Comparison of ENCODE assay signal across 8 mouse cellular contexts in genomic region chr2:170183851-170184174, GRCm38 (mm10). TPM values are rescaled to one million over a fixed set of nuclear protein-coding genes. Genes with fewer than 3 reads are reported as not detected.
DNase-seq lines count a peak whose midpoint lies in the region; ATAC-seq lines count a peak whose summit lies in the region.

No protein-coding gene starts in this region.

- peak overlapping the region; percentile 90 for H3K27ac ChIP-seq in kidney, embryonic 15.5 days
- no peak overlapping the region for H3K27ac ChIP-seq in forebrain, embryonic 13.5 days
- peak overlapping the region; percentile 92; the same call in 1 of the 2 replicates for H3K27ac ChIP-seq in limb, embryonic 10.5 days
- no peak overlapping the region for H3K27ac ChIP-seq in neural tube, embryonic 12.5 days

- 40% methylated on average over 4 of the region's 4 CpGs for WGBS in kidney, embryonic 15.5 days
- WGBS in forebrain, embryonic 13.5 days, result 72% methylated on average over 4 of the region's 4 CpGs
- 81% methylated on average over 4 of the region's 4 CpGs for WGBS in limb, embryonic 10.5 days
- WGBS in neural tube, embryonic 12.5 days, result 72% methylated on average over 4 of the region's 4 CpGs

- H3K4me2 ChIP-seq in kidney, embryonic 15.5 days, result peak overlapping the region; percentile 70
- H3K4me2 ChIP-seq in forebrain, embryonic 13.5 days, result peak overlapping the region; percentile 68
- H3K4me2 ChIP-seq in neural tube, embryonic 12.5 days (replicated peaks), result peak overlapping the region; percentile 62; the same call in 1 of the 2 replicates

- peak overlapping the region; percentile 49 for H3K4me3 ChIP-seq in kidney, embryonic 15.5 days (replicated peaks)
- peak overlapping the region; percentile 45; the same call in 1 of the 2 replicates for H3K4me3 ChIP-seq in forebrain, embryonic 13.5 days
- H3K4me3 ChIP-seq in limb, embryonic 10.5 days, result peak overlapping the region; percentile 64
- no peak overlapping the region for H3K4me3 ChIP-seq in neural tube, embryonic 12.5 days

- DNase-seq in kidney, postnatal 14 days, result no peak
- no peak for DNase-seq in limb, embryonic 10.5 days (ENCODE audit: low spot score)
- DNase-seq in gastrocnemius, postnatal 36 days, result no peak

- no peaks in the 10 kb centered on the region for H3K9me3 ChIP-seq in kidney, embryonic 15.5 days (replicated peaks)
- no peaks in the 10 kb centered on the region for H3K9me3 ChIP-seq in forebrain, embryonic 13.5 days (replicated peaks)
- H3K9me3 ChIP-seq in limb, embryonic 10.5 days (replicated peaks), result no peaks in the 10 kb centered on the region
- H3K9me3 ChIP-seq in neural tube, embryonic 12.5 days, result no peaks in the 10 kb centered on the region

- intact Hi-C loops in gastrocnemius, postnatal 36 days (cut with DNase I), result no loop called here

- no peaks in the 10 kb centered on the region for H3K27me3 ChIP-seq in kidney, embryonic 15.5 days
- H3K27me3 ChIP-seq in forebrain, embryonic 13.5 days, result no peaks in the 10 kb centered on the region
- no peaks in the 10 kb centered on the region for H3K27me3 ChIP-seq in limb, embryonic 10.5 days (ENCODE audit: low read depth, poor library complexity, severe bottlenecking)
- no peaks in the 10 kb centered on the region for H3K27me3 ChIP-seq in neural tube, embryonic 12.5 days (replicated peaks)

- H3K36me3 ChIP-seq in kidney, embryonic 15.5 days, result no peaks in the 10 kb centered on the region
- H3K36me3 ChIP-seq in forebrain, embryonic 13.5 days (ENCODE audit: poor library complexity, severe bottlenecking), result no peaks in the 10 kb centered on the region
- no peaks in the 10 kb centered on the region for H3K36me3 ChIP-seq in limb, embryonic 10.5 days
- no peaks in the 10 kb centered on the region for H3K36me3 ChIP-seq in neural tube, embryonic 12.5 days

- H3K9ac ChIP-seq in kidney, embryonic 15.5 days, result no peak overlapping the region
- no peak overlapping the region for H3K9ac ChIP-seq in forebrain, embryonic 13.5 days
- no peak overlapping the region for H3K9ac ChIP-seq in neural tube, embryonic 12.5 days

- H3K4me1 ChIP-seq in kidney, embryonic 15.5 days, result peaks cover 27% of the 10 kb centered on the region
- peaks cover 6% of the 10 kb centered on the region; the same call in 1 of the 2 replicates for H3K4me1 ChIP-seq in forebrain, embryonic 13.5 days
- H3K4me1 ChIP-seq in limb, embryonic 10.5 days, result peaks cover 21% of the 10 kb centered on the region
- H3K4me1 ChIP-seq in neural tube, embryonic 12.5 days, result no peaks in the 10 kb centered on the region

- no peak for ATAC-seq in kidney, embryonic 15.5 days (replicated peaks; ENCODE audit: low FRiP score)
- no peak for ATAC-seq in forebrain, embryonic 13.5 days
- ATAC-seq in neural tube, embryonic 12.5 days (ENCODE audit: low FRiP score, low read depth), result no peak
- ATAC-seq in cerebellum, adult (ENCODE audit: insufficient number of reproducible peaks, low FRiP score, low TSS enrichment), result no peak
- no peak for ATAC-seq in megakaryocyte-erythroid progenitor cell, adult 5-6 weeks (replicated peaks; ENCODE audit: low FRiP score, low TSS enrichment, poor library complexity, severe bottlenecking)

RNA-seq across cellular contexts. Expression of gene Zfp217, which starts 35.9 kb away (rescaled TPM):
- 4.7 and 5.0 TPM in 2 replicates for polyA plus RNA-seq in kidney, embryonic 15.5 days (2015; fragmentation: Nextera tagmentation; extraction: Ambion mirVana)
- 2.5 and 2.6 TPM in 2 replicates for polyA plus RNA-seq in forebrain, embryonic 13.5 days (2015; fragmentation: Nextera tagmentation; extraction: Ambion mirVana)
- 3.9 and 4.1 TPM in 2 replicates for polyA plus RNA-seq in limb, embryonic 10.5 days (2016; fragmentation: Nextera tagmentation; extraction: Ambion mirVana)
- 2.3 and 2.5 TPM in 2 replicates for polyA plus RNA-seq in neural tube, embryonic 12.5 days (2016; fragmentation: Nextera tagmentation; extraction: Ambion mirVana)
- 1 to 10 TPM; 4.3 to 5.7 TPM for total RNA-seq in gastrocnemius, postnatal 36 days (2021)
- 26.3 and 61.7 TPM in 2 replicates for total RNA-seq in megakaryocyte-erythroid progenitor cell, adult 5-6 weeks (2014; fragmentation: Nextera tagmentation)
- total RNA-seq in megakaryocyte-erythroid progenitor cell, adult 5-6 weeks (2017), result 16.2 and 30.3 TPM in 2 replicates

Comparison
In these comparisons a context has a peak if more than half of its experiments do, and no peak if none do; other contexts are left out.
1. H3K27ac ChIP-seq: peak in kidney, embryonic 15.5 days (single experiment) and limb, embryonic 10.5 days (single experiment); none in forebrain, embryonic 13.5 days (single experiment) and neural tube, embryonic 12.5 days (single experiment).
2. Peak in every context shown above with its lines, with median percentiles within 50 percentile points of each other: H3K4me2 ChIP-seq.